Mouse (Mus musculus) large intestine, adult 2 months (tissue): Measurements from ENCODE around the gene Irx1. TPM values are rescaled to one million over a fixed set of nuclear protein-coding genes. Genes with fewer than 3 reads are reported as not detected.

Source experiments
- DNase-seq: peaks from one replicate; pipeline ENCODE4 v3.0.0-alpha.2; 2012; ENCODE audit warnings: low read depth, low spot score
- WGBS: fragments of 180-500 bp; shearing (Covaris S2); methylation state at CpG from one replicate; pipeline ENCODE4 v1.1.7; 2018; 5-methylcytosine and 5-hydroxymethylcytosine counted together
- polyA plus RNA-seq: library from polyadenylated mRNA; depleted of rRNA; stranded (reverse); fragments of >200 nt; gene quantifications from 2 replicates; pipeline ENCODE4 v1.2.3, GENCODE M21; 2012

Gene Irx1
- polyA plus RNA-seq, 1 experiment, result not detected

- no peak for DNase-seq
- 34% methylated on average over 11 of the region's 11 CpGs for WGBS
Observed at GRCm38 (mm10) chr13:71951966-71952365, 11.6 kb downstream of the Irx1 start.

- 48% methylated on average over 5 of the region's 5 CpGs for WGBS
- no peak for DNase-seq
Observed at GRCm38 (mm10) chr13:71949859-71950258, 13.7 kb downstream of the Irx1 start.

GRCm38 (mm10) chr13:71910361-71910760 lies 53.2 kb downstream of the Irx1 start:
- 71% methylated on average over 3 of the region's 3 CpGs for WGBS
- no peak for DNase-seq
